Mouse (Mus musculus) liver, embryonic 14.5 days (tissue): ENCODE measurements around the gene Arid1b.

Source experiments
- CTCF ChIP-seq: IDR thresholded peaks from 2 replicates; pipeline ENCODE4 v1.5.1; 2016; ENCODE audit warnings: antibody characterized with exemption, low read depth, control low read depth
- EP300 ChIP-seq: IDR thresholded peaks from 2 replicates; pipeline ENCODE4 v1.6.1; 2016; ENCODE audit warnings: antibody characterized with exemption, low read depth

GRCm38 (mm10) chr17:5212166-5212565, 218.0 kb downstream of the Arid1b start:
- TF ChIP-seq CTCF (no peak), EP300 (no peak)
